Mouse (Mus musculus): ENCODE data around the gene Gm10300.

DNA sequence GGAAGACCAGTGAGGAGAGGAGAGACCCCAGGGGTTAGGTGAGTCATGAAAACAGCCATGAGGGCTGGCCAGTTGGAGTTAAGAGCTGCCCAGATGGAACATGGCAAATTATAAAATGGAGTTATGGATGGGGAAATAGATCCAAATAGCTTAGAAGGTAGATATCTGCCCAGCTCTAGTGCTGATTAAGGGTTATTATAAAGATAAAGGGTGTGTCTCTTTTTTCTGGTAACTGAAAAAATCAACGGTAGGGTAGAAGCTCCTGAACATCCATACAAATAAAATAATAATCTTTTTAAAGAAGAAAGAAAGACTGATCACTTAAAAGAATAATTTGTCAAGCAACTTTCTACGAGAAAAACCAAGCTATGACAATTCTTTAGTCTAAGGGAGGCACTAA, 49.2 kb upstream of the Gm10300 start:
- TF ChIP-seq USF1 (IDR thresholded peaks at IDR 0.05; ENCODE audit: low read depth, low read length) (no peak), JUND (conservative IDR thresholded peaks at IDR 0.05; ENCODE audit: low read depth, low read length) (no peak), EP300 (IDR thresholded peaks at IDR 0.05; ENCODE audit: low read length) (no peak), SMC3 (IDR thresholded peaks at IDR 0.05; ENCODE audit: low read depth, low read length) (no peak), CTCF (conservative IDR thresholded peaks at IDR 0.05 in 1 of 2, IDR thresholded peaks at IDR 0.05 in 1 of 2; ENCODE audit: low read depth in 2 of 2, low read length in 2 of 2) (no peak), POLR2A (IDR thresholded peaks at IDR 0.05; ENCODE audit: low read depth, low read length) (no peak), MYC (IDR thresholded peaks at IDR 0.05; ENCODE audit: low read depth, low read length) (no peak), MAFK (IDR thresholded peaks at IDR 0.05; ENCODE audit: insufficient replicate concordance, low read length) (no peak), RCOR1 (conservative IDR thresholded peaks at IDR 0.05; ENCODE audit: low read depth, low read length) (no peak), ZMIZ1 (IDR thresholded peaks at IDR 0.05; ENCODE audit: low read depth, low read length) (no peak), SIN3A (IDR thresholded peaks at IDR 0.05; ENCODE audit: low read length) (no peak)

Measured in CH12.LX (cell line).